Mouse (Mus musculus) kidney, adult 2 months (tissue): ENCODE measurements around the gene Olfr309. TPM values are rescaled to one million over a fixed set of nuclear protein-coding genes. Genes with fewer than 3 reads are reported as not detected.

Source experiments
- DNase-seq: peaks from one replicate; pipeline ENCODE4 v3.0.0; 2021
- H3K27ac ChIP-seq: fragments of 200-500 bp; 2 replicates; pipeline ENCODE4 v1.5.1; 2012; ENCODE audit warnings: low read depth, low read length, control low read depth, inconsistent platforms; ENCODE audit not compliant: insufficient read depth
- H3K27me3 ChIP-seq: fragments of 200-500 bp; replicated peaks from 2 replicates; pipeline ENCODE4 v1.6.1; 2012; ENCODE audit warnings: mild to moderate bottlenecking, moderate library complexity, low read length, inconsistent platforms; ENCODE audit not compliant: control insufficient read depth, insufficient read depth
- H3K36me3 ChIP-seq: fragments of 200-500 bp; 2 replicates; pipeline ENCODE4 v1.6.1; 2012; ENCODE audit warnings: mild to moderate bottlenecking, moderate library complexity, low read length, inconsistent platforms; ENCODE audit not compliant: control insufficient read depth, insufficient read depth
- H3K4me1 ChIP-seq: fragments of 200-500 bp; 2 replicates; pipeline ENCODE4 v1.6.1; 2011; ENCODE audit warnings: low read length; ENCODE audit not compliant: control insufficient read depth, insufficient read depth
- H3K4me3 ChIP-seq: fragments of 200-500 bp; 2 replicates; pipeline ENCODE4 v1.5.1; 2011; ENCODE audit warnings: mild to moderate bottlenecking, low read depth, low read length, control low read depth; ENCODE audit not compliant: insufficient read depth
- CTCF ChIP-seq: fragments of 200-500 bp; conservative IDR thresholded peaks from 2 replicates; pipeline ENCODE4 v1.5.1; 2011; ENCODE audit warnings: low read depth, mild to moderate bottlenecking, control low read depth, low read length, moderate library complexity, mixed read lengths; ENCODE audit not compliant: insufficient read depth, insufficient read length
- POLR2A ChIP-seq: fragments of 200-500 bp; IDR thresholded peaks from one replicate; pipeline ENCODE4 v1.6.1; 2011; ENCODE audit warnings: low read depth, low read length, control low read depth
- WGBS: fragments of 180-500 bp; shearing (Covaris S2); methylation state at CpG from one replicate; pipeline ENCODE4 v1.1.7; 2018; 5-methylcytosine and 5-hydroxymethylcytosine counted together
- polyA plus RNA-seq: library from polyadenylated mRNA; depleted of rRNA; stranded (reverse); fragments of >200 nt; gene quantifications from 2 replicates; pipeline ENCODE4 v1.2.3, GENCODE M21; 2012; rRNA removed

Gene Olfr309
- polyA plus RNA-seq, 1 experiment: not detected

DNA sequence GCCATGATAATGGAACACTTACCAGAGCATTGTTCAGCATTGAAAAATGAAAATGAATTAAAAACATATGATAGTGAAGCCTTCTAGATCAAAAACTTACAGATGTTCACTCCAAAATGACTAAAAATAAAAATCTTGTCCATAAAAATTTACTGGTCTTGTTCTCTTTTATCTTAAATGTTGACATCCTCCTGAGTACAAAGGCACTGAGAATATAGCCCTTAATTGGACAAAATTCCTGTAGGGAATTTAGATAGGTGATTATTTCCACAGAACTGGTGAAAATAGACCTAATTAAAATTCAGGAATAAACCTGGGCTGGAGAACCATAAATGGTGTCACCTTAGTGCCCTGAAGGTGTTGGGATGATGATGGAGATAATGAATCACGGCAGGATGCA is 36.4 kb downstream of the Olfr309 start, which contains the start of gene Olfr310:
TSS of gene Olfr310 (minus strand) at position 101 of the 400 bp plus-strand sequence.
- Histone ChIP-seq H3K4me1 (no peaks in the 10 kb centered on the region), H3K36me3 (no peaks in the 10 kb centered on the region), H3K4me3 (no peak within 1 kb of the TSS), H3K27ac (no peak within 1 kb of the TSS), H3K27me3 (no peaks in the 10 kb centered on the region)
- whole genome bisulfite sequencing: 57% methylated on average over 1 of the region's 1 CpGs
- TF ChIP-seq CTCF (no peak), POLR2A (no peak)
- no peak for DNase-seq

Other genes with a start within 250 kb of the Olfr309 start
- gene Vmn2r75, start 141.9 kb downstream of the Olfr309 start, polyA plus RNA-seq: not detected in 2 replicates
- gene Vmn2r76, start 67.4 kb downstream of the Olfr309 start, polyA plus RNA-seq: not detected in 2 replicates
- not detected in 2 replicates for gene Olfr310, start 36.5 kb downstream of the Olfr309 start, polyA plus RNA-seq
- not detected in 2 replicates for gene Olfr308, start 11.9 kb upstream of the Olfr309 start, polyA plus RNA-seq
- gene Olfr307, start 23.9 kb upstream of the Olfr309 start, polyA plus RNA-seq: not detected in 2 replicates
- gene Olfr305, start 53.2 kb upstream of the Olfr309 start, polyA plus RNA-seq: not detected in 2 replicates
- gene Olfr304, start 73.0 kb upstream of the Olfr309 start, polyA plus RNA-seq: not detected in 2 replicates
- gene Olfr303, start 84.1 kb upstream of the Olfr309 start, polyA plus RNA-seq: not detected in 2 replicates
- not detected in 2 replicates for gene Olfr301, start 90.1 kb upstream of the Olfr309 start, polyA plus RNA-seq
- not detected in 2 replicates for gene Olfr299, start 146.2 kb upstream of the Olfr309 start, polyA plus RNA-seq
- gene Olfr298, start 178.8 kb upstream of the Olfr309 start, polyA plus RNA-seq: not detected in 2 replicates
- gene Olfr297, start 206.3 kb upstream of the Olfr309 start, polyA plus RNA-seq: not detected in 2 replicates